Mouse (Mus musculus) olfactory bulb, adult 2 months (tissue): ENCODE measurements around the gene Cad.

Experiments used
- CTCF ChIP-seq: fragments of 200-500 bp; IDR thresholded peaks from 2 replicates; pipeline ENCODE4 v1.5.1; 2012; ENCODE audit warnings: low read depth, mild to moderate bottlenecking, low read length, moderate library complexity; ENCODE audit not compliant: insufficient read depth
- POLR2A ChIP-seq: fragments of 200-500 bp; IDR thresholded peaks from 2 replicates; pipeline ENCODE4 v1.6.1; 2012; ENCODE audit warnings: mild to moderate bottlenecking, low read depth, low read length, moderate library complexity; ENCODE audit not compliant: insufficient read depth

GRCm38 (mm10) chr5:31034669-31035068 is 19.9 kb upstream of the Cad start:
- TF ChIP-seq CTCF (no peak), POLR2A (no peak)
